Mouse (Mus musculus) spleen, adult 2 months (tissue): ENCODE data around the gene Impdh2. TPM values are rescaled to one million over a fixed set of nuclear protein-coding genes. Genes with fewer than 3 reads are reported as not detected.
"Not testable (repeated sequence)": the region's sequence is repeated elsewhere in the genome, so short reads cannot be mapped to it uniquely, and the experiment has no call there.

Experiments
- DNase-seq, 2 experiments: peaks; one replicate each; pipeline versions ENCODE4 v3.0.0 to v3.0.0-alpha.2; 2012 to 2021; ENCODE audit warnings: low spot score in 2 of 2, low read depth in 1 of 2
- H3K27ac ChIP-seq: fragments of 200-500 bp; 2 replicates; pipeline ENCODE4 v1.5.1; 2012; ENCODE audit warnings: low read length, inconsistent platforms; ENCODE audit not compliant: insufficient read depth
- H3K27me3 ChIP-seq: fragments of 200-500 bp; 2 replicates; pipeline ENCODE4 v1.6.1; 2012; ENCODE audit warnings: mild to moderate bottlenecking, moderate library complexity, low read length, inconsistent platforms; ENCODE audit not compliant: control insufficient read depth, insufficient read depth
- H3K36me3 ChIP-seq: fragments of 200-500 bp; 2 replicates; pipeline ENCODE4 v1.6.1; 2012; ENCODE audit warnings: mild to moderate bottlenecking, low read length, inconsistent platforms; ENCODE audit not compliant: control insufficient read depth, insufficient read depth
- H3K4me1 ChIP-seq: fragments of 200-500 bp; 2 replicates; pipeline ENCODE4 v1.6.1; 2011; ENCODE audit warnings: inconsistent platforms; ENCODE audit not compliant: control insufficient read depth, insufficient read depth, insufficient read length
- H3K4me3 ChIP-seq: fragments of 200-500 bp; 2 replicates; pipeline ENCODE4 v1.5.1; 2011; ENCODE audit warnings: mild to moderate bottlenecking, inconsistent platforms; ENCODE audit not compliant: insufficient read depth, insufficient read length; ENCODE audit errors: extremely low read depth
- CTCF ChIP-seq: fragments of 200-500 bp; IDR thresholded peaks from 2 replicates; pipeline ENCODE4 v1.5.1; 2011; ENCODE audit warnings: mild to moderate bottlenecking, inconsistent platforms; ENCODE audit not compliant: insufficient read depth, insufficient read length, insufficient replicate concordance; ENCODE audit errors: extremely low read depth
- POLR2A ChIP-seq: fragments of 200-500 bp; IDR thresholded peaks from 2 replicates; pipeline ENCODE4 v1.6.1; 2011; ENCODE audit warnings: low read depth, low read length, inconsistent platforms
- WGBS: fragments of 180-500 bp; shearing (Covaris S2); methylation state at CpG from one replicate; pipeline ENCODE4 v1.1.7; 2018; 5-methylcytosine and 5-hydroxymethylcytosine counted together
- polyA plus RNA-seq: library from polyadenylated mRNA; depleted of rRNA; stranded (reverse); fragments of >200 nt; gene quantifications from 2 replicates; pipeline ENCODE4 v1.2.3, GENCODE M21; 2012

Gene Impdh2
- polyA plus RNA-seq, 1 experiment: 106 TPM

DNA sequence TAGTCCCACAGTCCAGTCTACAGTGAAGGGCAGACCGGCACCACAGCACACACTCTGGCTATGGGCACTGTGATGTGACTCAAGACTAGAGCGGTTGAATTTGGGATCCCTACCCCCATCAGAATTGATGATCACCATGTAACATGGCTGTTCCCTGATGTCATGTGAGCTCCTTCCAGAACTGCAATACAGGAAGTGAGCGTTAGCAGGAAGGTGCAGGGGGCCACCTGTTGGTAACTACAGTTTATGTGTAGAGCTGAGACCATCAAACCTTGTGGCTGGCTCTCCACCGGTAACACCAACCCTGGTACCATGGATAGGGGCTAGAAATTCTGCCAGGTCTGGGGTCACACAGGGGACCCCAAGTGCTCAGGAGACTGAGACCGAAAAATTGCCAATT lies 29.1 kb downstream of the Impdh2 start:
- no peak for DNase-seq

GRCm38 (mm10) chr9:108591462-108591861 lies 31.4 kb downstream of the Impdh2 start:
- Histone ChIP-seq H3K4me1 (no peaks in the 10 kb centered on the region), H3K27me3 (no peaks in the 10 kb centered on the region), H3K4me3 (no peak overlapping the region), H3K27ac (no peak overlapping the region), H3K36me3 (no peaks in the 10 kb centered on the region)
- TF ChIP-seq POLR2A: no peak
- no peak for TF ChIP-seq CTCF
- 92% methylated on average over 4 of the region's 4 CpGs for WGBS
- no peak for DNase-seq

More for the DNA sequence above, 29.1 kb downstream of the Impdh2 start:
- TF ChIP-seq POLR2A (no peak), CTCF (no peak)
- Histone ChIP-seq H3K27ac (no peak overlapping the region), H3K27me3 (no peaks in the 10 kb centered on the region), H3K36me3 (no peaks in the 10 kb centered on the region), H3K4me3 (no peak overlapping the region), H3K4me1 (no peaks in the 10 kb centered on the region)
- WGBS: 69% methylated on average over 5 of the region's 5 CpGs

DNA sequence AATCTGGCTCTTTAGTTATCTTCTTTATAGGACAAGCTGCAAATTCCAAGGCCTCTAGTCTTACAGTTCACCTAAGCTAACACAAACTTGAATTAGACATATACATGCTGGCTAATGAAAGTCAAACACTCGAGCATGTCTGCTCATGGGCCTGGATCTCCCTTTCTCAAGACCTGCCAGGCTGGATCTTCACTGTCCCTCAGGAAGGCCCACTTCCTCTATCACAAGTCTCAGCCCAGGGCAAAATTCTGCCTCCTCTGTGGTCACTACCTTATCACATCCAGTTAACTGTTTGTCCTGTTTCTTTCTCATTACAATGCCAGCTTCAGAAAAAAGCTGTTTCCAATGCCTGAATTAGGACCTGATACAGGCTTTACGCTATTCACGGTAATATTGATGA lies 34.3 kb downstream of the Impdh2 start:
- Histone ChIP-seq H3K27me3 (peaks cover 2% of the 10 kb centered on the region; the same call in 1 of the 2 replicates), H3K27ac (no peak overlapping the region), H3K4me3 (no peak overlapping the region), H3K36me3 (no peaks in the 10 kb centered on the region), H3K4me1 (peaks cover 8% of the 10 kb centered on the region)
- 82% methylated on average over 3 of the region's 3 CpGs for WGBS
- TF ChIP-seq CTCF: no peak
- no peak for TF ChIP-seq POLR2A
- no peak for DNase-seq

GRCm38 (mm10) chr9:108596998-108597764 lies 37.1 kb downstream of the Impdh2 start, which contains the start of gene P4htm:
TSS of gene P4htm (minus strand) at chr9:108597667.
- Histone ChIP-seq H3K27ac (no peak within 1 kb of the TSS), H3K36me3 (peaks cover 2% of the 10 kb centered on the region; the same call in 1 of the 2 replicates), H3K4me3 (peak within 1 kb of the TSS; percentile 81), H3K27me3 (peaks cover 2% of the 10 kb centered on the region; the same call in 1 of the 2 replicates), H3K4me1 (peaks cover 8% of the 10 kb centered on the region)
- 8% methylated on average over 69 of the region's 69 CpGs for WGBS
- no peak for TF ChIP-seq CTCF
- TF ChIP-seq POLR2A: no peak
- DNase-seq: peak in 1 of 2 experiments; percentile 37

GRCm38 (mm10) chr9:108599021-108599566 lies 39.0 kb downstream of the Impdh2 start:
- H3K4me1 ChIP-seq: peaks cover 8% of the 10 kb centered on the region
- no peak overlapping the region for H3K27ac ChIP-seq
- peaks cover 2% of the 10 kb centered on the region; the same call in 1 of the 2 replicates for H3K27me3 ChIP-seq
- TF ChIP-seq POLR2A: no peak
- TF ChIP-seq CTCF: no peak
- 75% methylated on average over 4 of the region's 4 CpGs for WGBS
- no peak overlapping the region for H3K4me3 ChIP-seq
- DNase-seq: no peak
- peaks cover 8% of the 10 kb centered on the region for H3K36me3 ChIP-seq

GRCm38 (mm10) chr9:108600011-108600410 lies 39.9 kb downstream of the Impdh2 start:
- WGBS: 88% methylated on average over 2 of the region's 2 CpGs
- Histone ChIP-seq H3K27me3 (peaks cover 2% of the 10 kb centered on the region; the same call in 1 of the 2 replicates), H3K4me3 (no peak overlapping the region), H3K36me3 (peaks cover 14% of the 10 kb centered on the region), H3K27ac (no peak overlapping the region), H3K4me1 (peaks cover 8% of the 10 kb centered on the region)
- no peak for TF ChIP-seq CTCF
- TF ChIP-seq POLR2A: no peak
- DNase-seq: no peak

GRCm38 (mm10) chr9:108601986-108602385 lies 41.9 kb downstream of the Impdh2 start:
- TF ChIP-seq CTCF (no peak), POLR2A (no peak)
- no peak for DNase-seq
- WGBS: 75% methylated on average over 4 of the region's 4 CpGs
- Histone ChIP-seq H3K27me3 (peaks cover 2% of the 10 kb centered on the region; the same call in 1 of the 2 replicates), H3K4me3 (no peak overlapping the region), H3K4me1 (peaks cover 6% of the 10 kb centered on the region), H3K27ac (no peak overlapping the region), H3K36me3 (peaks cover 23% of the 10 kb centered on the region)

- WGBS: 67% methylated on average over 5 of the region's 5 CpGs
- not testable (repeated sequence) for DNase-seq, H3K27ac ChIP-seq, H3K27me3 ChIP-seq, H3K4me1 ChIP-seq, H3K4me3 ChIP-seq
- peaks cover 55% of the 10 kb centered on the region for H3K36me3 ChIP-seq
These were observed 47.8 kb downstream of the Impdh2 start for GRCm38 (mm10) chr9:108607929-108608328.
